Mouse (Mus musculus) midbrain, embryonic 12.5 days (tissue): ENCODE results near the gene 1600002K03Rik. TPM values are rescaled to one million over a fixed set of nuclear protein-coding genes. Genes with fewer than 3 reads are reported as not detected.

Source experiments
- ATAC-seq: fragments of 200-750 bp; cut with Nextera tagmentation; 2 replicates; pipeline ENCODE4 v1.8.0; 2017; ENCODE audit warnings: low read depth, moderate TSS enrichment, moderate library complexity; ENCODE audit not compliant: low FRiP score
- H3K27ac ChIP-seq: fragments of 300-500 bp; sonication (generic); replicated peaks from 2 replicates; pipeline ENCODE4 v1.5.1; 2016; ENCODE audit warnings: mild to moderate bottlenecking
- H3K27me3 ChIP-seq: fragments of 300-500 bp; sonication (generic); 2 replicates; pipeline ENCODE4 v1.6.1; 2016; ENCODE audit warnings: mild to moderate bottlenecking
- H3K36me3 ChIP-seq: fragments of 300-500 bp; sonication (generic); 2 replicates; pipeline ENCODE4 v1.6.1; 2016
- H3K4me1 ChIP-seq: fragments of 300-500 bp; sonication (generic); 2 replicates; pipeline ENCODE4 v1.6.1; 2016
- H3K4me2 ChIP-seq: fragments of 300-500 bp; sonication (generic); replicated peaks from 2 replicates; pipeline ENCODE4 v1.6.1; 2016; ENCODE audit warnings: mild to moderate bottlenecking, moderate library complexity
- H3K4me3 ChIP-seq: fragments of 300-500 bp; sonication (generic); 2 replicates; pipeline ENCODE4 v1.5.1; 2016; ENCODE audit warnings: mild to moderate bottlenecking
- H3K9ac ChIP-seq: fragments of 300-500 bp; sonication (generic); replicated peaks from 2 replicates; pipeline ENCODE4 v1.6.1; 2016; ENCODE audit warnings: mild to moderate bottlenecking, moderate library complexity
- H3K9me3 ChIP-seq: fragments of 300-500 bp; sonication (generic); 2 replicates; pipeline ENCODE4 v1.6.1; 2016; ENCODE audit warnings: mild to moderate bottlenecking
- WGBS: fragments of 180-500 bp; shearing (Covaris S2); methylation state at CpG from one replicate; pipeline ENCODE4 v1.1.7; 2016; 5-methylcytosine and 5-hydroxymethylcytosine counted together
- polyA plus RNA-seq: library from polyadenylated mRNA; unstranded; fragments of >200 nt; fragmentation: Nextera tagmentation; extraction: Ambion mirVana; gene quantifications from 2 replicates; pipeline ENCODE4 v1.2.1, GENCODE M21; 2016

1600002K03Rik gene
- polyA plus RNA-seq, 1 experiment from 2014 or later: 12.9 TPM

DNA sequence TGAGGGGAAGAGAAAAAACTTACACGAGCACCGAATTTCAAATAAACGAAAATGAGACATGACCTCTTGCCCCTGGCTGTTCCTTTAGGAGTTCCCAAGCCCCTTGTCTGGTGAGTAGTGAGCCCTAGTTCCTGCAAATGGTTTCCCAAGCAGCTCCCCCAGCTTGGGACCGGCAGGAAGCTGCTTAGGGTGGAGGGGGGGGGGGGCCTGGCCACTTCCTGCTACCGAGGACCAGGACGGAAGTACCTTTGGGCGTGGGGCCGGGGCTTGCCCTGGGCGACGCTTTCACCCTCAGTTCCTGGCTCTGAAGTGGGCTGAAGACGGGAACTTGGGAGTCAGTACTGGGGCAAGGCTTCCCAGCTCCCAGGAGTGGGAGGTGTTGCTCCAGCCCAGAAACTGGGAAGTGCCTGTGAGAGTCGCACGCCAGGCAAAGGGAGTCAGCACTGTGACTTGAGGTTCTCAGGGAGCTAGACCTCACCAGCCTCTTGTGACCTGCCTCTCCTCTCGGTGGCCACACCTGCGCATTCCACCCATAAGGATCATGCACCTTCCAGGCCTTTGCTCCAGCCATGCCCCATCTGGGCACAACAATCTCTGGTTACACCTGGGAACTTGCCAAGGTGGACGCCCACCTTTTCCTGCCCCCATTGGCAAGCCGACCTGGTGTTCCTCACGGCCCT, 14.3 kb upstream of the 1600002K03Rik start:
- no peaks in the 10 kb centered on the region for H3K27me3 ChIP-seq
- 0 out of 2 replicates have a peak overlapping the region, but pooled peaks have one; percentile 47 for H3K4me3 ChIP-seq
- H3K9me3 ChIP-seq: no peaks in the 10 kb centered on the region
- H3K4me2 ChIP-seq: peak overlapping the region; percentile 57
- H3K27ac ChIP-seq: peak overlapping the region; percentile 90
- H3K9ac ChIP-seq: peak overlapping the region; percentile 40; the same call in 1 of the 2 replicates
- WGBS: 19% methylated on average over 18 of the region's 18 CpGs
- peaks cover 42% of the 10 kb centered on the region for H3K36me3 ChIP-seq
- no peak for ATAC-seq
- H3K4me1 ChIP-seq: peaks cover 84% of the 10 kb centered on the region

DNA sequence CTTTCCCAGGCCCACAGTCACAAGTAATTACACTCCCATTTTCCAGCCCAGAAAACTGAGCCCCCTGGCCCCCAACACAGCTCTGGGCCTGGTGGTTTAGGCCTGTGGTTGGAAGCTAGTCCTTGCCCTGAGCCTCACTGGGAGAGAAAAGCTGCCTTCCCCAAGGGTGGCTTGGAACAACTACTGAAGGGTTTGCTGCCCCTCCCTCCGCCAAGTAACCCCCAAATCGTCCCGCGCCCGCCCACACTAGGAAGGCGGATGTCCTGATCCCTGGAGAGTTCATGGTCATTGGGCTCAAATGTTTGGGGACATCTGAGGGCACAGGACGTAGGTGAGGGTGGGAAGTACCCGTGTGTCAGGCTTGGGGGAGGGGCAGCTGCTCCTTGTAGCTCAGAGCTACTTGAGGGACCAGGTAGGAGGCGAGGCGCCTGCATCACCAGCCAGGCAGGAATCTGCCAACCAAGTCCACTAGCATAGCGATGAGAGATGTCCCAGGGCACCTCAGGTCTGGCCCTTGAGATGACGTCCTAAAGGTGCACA, 13.7 kb upstream of the 1600002K03Rik start:
- Histone ChIP-seq H3K27ac (peak overlapping the region; percentile 90), H3K4me3 (peak overlapping the region; percentile 47), H3K9ac (peak overlapping the region; percentile 40; the same call in 1 of the 2 replicates), H3K4me1 (peaks cover 79% of the 10 kb centered on the region), H3K27me3 (peaks cover 5% of the 10 kb centered on the region; the same call in 1 of the 2 replicates), H3K4me2 (peak overlapping the region; percentile 57), H3K36me3 (peaks cover 36% of the 10 kb centered on the region), H3K9me3 (no peaks in the 10 kb centered on the region)
- ATAC-seq: peak; percentile 41
- WGBS: 5% methylated on average over 12 of the region's 12 CpGs

DNA sequence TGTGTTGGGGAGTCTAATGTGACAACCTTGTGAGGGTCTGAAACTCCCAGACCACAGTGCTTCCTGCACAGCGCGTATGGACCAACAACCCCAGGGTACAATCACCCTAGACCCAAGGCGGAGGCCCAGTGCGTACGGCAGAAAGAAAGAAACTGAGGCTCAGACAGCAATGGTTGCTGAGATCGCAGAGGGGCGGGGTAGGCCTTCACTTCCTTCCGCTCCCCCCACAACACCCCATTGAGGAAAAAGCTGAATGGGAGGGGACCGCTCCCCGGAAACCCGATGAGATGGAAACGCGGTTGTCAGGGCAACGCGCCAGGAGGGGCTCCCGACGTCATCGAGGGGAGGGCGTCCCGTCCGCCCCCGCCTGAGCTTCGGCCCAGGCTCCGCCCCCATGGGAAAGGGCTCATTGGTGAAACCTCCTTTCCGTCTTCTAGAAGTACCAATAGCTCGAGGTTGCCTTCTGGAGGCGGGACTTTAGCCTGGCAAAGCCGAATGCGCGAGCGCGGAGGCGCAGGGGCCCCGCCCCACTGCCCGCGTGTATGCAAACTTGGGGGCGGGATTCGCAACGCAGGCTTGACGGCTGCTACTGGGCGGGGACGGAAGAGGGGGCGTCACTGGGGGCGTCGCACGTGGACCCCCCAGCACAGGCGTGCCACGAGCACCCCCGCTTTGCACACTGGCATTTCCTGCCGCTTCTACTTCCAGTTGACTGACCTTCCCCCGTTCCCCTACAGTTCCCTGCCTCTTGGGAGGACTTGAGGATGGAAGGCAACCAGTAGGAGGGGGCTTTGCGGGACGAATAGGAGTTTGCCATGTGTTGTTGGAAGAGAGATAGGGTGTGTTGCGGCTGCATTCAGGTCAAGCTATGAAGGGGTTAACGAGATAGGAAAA, 12.9 kb upstream of the 1600002K03Rik start:
- peak overlapping the region; percentile 90 for H3K27ac ChIP-seq
- H3K27me3 ChIP-seq: peaks cover 6% of the 10 kb centered on the region; the same call in 1 of the 2 replicates
- H3K36me3 ChIP-seq: peaks cover 28% of the 10 kb centered on the region
- peak overlapping the region; percentile 40; the same call in 1 of the 2 replicates for H3K9ac ChIP-seq
- H3K9me3 ChIP-seq: no peaks in the 10 kb centered on the region
- WGBS: under 1% methylated on average over 55 of the region's 55 CpGs
- peaks cover 79% of the 10 kb centered on the region for H3K4me1 ChIP-seq
- peak overlapping the region; percentile 57 for H3K4me2 ChIP-seq
- ATAC-seq: peak; percentile 79
- peak overlapping the region; percentile 47 for H3K4me3 ChIP-seq

- peaks cover 19% of the 10 kb centered on the region for H3K36me3 ChIP-seq
- 2% methylated on average over 32 of the region's 33 CpGs for WGBS
Observed at GRCm38 (mm10) chr10:80160455-80161371, 12.0 kb upstream of the 1600002K03Rik start.

GRCm38 (mm10) chr10:80161522-80162242, 11.1 kb upstream of the 1600002K03Rik start:
- no peak overlapping the region for H3K9ac ChIP-seq
- 12% methylated on average over 7 of the region's 7 CpGs for WGBS

More at GRCm38 (mm10) chr10:80160455-80161371, 12.0 kb upstream of the 1600002K03Rik start:
- Histone ChIP-seq H3K27me3 (peaks cover 6% of the 10 kb centered on the region; the same call in 1 of the 2 replicates), H3K9ac (no peak overlapping the region), H3K4me1 (peaks cover 79% of the 10 kb centered on the region), H3K4me2 (peak overlapping the region; percentile 57), H3K9me3 (no peaks in the 10 kb centered on the region), H3K27ac (peak overlapping the region; percentile 90), H3K4me3 (peak overlapping the region; percentile 47)
- ATAC-seq: no peak

GRCm38 (mm10) chr10:80162243-80162608, 10.5 kb upstream of the 1600002K03Rik start:
- H3K27ac ChIP-seq: no peak overlapping the region; the same call in 1 of the 2 replicates
- no peaks in the 10 kb centered on the region for H3K9me3 ChIP-seq
- WGBS: 78% methylated on average over 3 of the region's 3 CpGs
- H3K27me3 ChIP-seq: peaks cover 6% of the 10 kb centered on the region; the same call in 1 of the 2 replicates
- H3K36me3 ChIP-seq: peaks cover 4% of the 10 kb centered on the region
- H3K4me1 ChIP-seq: peaks cover 76% of the 10 kb centered on the region
- no peak overlapping the region for H3K4me2 ChIP-seq
- no peak for ATAC-seq
- no peak overlapping the region for H3K4me3 ChIP-seq
- no peak overlapping the region for H3K9ac ChIP-seq

More at GRCm38 (mm10) chr10:80161522-80162242, 11.1 kb upstream of the 1600002K03Rik start:
- Histone ChIP-seq H3K4me2 (peak overlapping the region; percentile 57; the same call in 1 of the 2 replicates), H3K4me1 (peaks cover 77% of the 10 kb centered on the region), H3K27me3 (peaks cover 6% of the 10 kb centered on the region; the same call in 1 of the 2 replicates), H3K4me3 (0 out of 2 replicates have a peak overlapping the region, but pooled peaks have one; percentile 47), H3K27ac (peak overlapping the region; percentile 50; the same call in 1 of the 2 replicates), H3K36me3 (peaks cover 10% of the 10 kb centered on the region), H3K9me3 (no peaks in the 10 kb centered on the region)
- no peak for ATAC-seq

- Histone ChIP-seq H3K4me1 (peaks cover 71% of the 10 kb centered on the region), H3K4me3 (no peak overlapping the region; the same call in 1 of the 2 replicates), H3K27me3 (peaks cover 6% of the 10 kb centered on the region; the same call in 1 of the 2 replicates), H3K36me3 (no peaks in the 10 kb centered on the region), H3K9me3 (no peaks in the 10 kb centered on the region), H3K9ac (no peak overlapping the region), H3K4me2 (no peak overlapping the region), H3K27ac (0 out of 2 replicates have a peak overlapping the region, but pooled peaks have one; percentile 4)
- no peak for ATAC-seq
- 75% methylated on average over 6 of the region's 6 CpGs for WGBS
Observed at GRCm38 (mm10) chr10:80162716-80163299, 9.9 kb upstream of the 1600002K03Rik start.

- Histone ChIP-seq H3K4me2 (no peak overlapping the region), H3K4me1 (peaks cover 67% of the 10 kb centered on the region), H3K9me3 (no peaks in the 10 kb centered on the region), H3K9ac (no peak overlapping the region), H3K27me3 (peaks cover 6% of the 10 kb centered on the region; the same call in 1 of the 2 replicates), H3K4me3 (no peak overlapping the region), H3K36me3 (no peaks in the 10 kb centered on the region), H3K27ac (no peak overlapping the region)
- WGBS: 76% methylated on average over 8 of the region's 8 CpGs
- no peak for ATAC-seq
Observed at GRCm38 (mm10) chr10:80163721-80164120, 9.0 kb upstream of the 1600002K03Rik start.

GRCm38 (mm10) chr10:80164161-80164997, 8.4 kb upstream of the 1600002K03Rik start:
- WGBS: 12% methylated on average over 40 of the region's 44 CpGs
- Histone ChIP-seq H3K27me3 (peaks cover 6% of the 10 kb centered on the region; the same call in 1 of the 2 replicates), H3K4me3 (peak overlapping the region; percentile 35), H3K4me2 (peak overlapping the region; percentile 57), H3K4me1 (peaks cover 67% of the 10 kb centered on the region), H3K9me3 (no peaks in the 10 kb centered on the region), H3K9ac (peak overlapping the region; percentile 45), H3K36me3 (no peaks in the 10 kb centered on the region), H3K27ac (peak overlapping the region; percentile 74)
- ATAC-seq: no peak
